ENCODE assay signal across 8 mouse cellular contexts in genomic region chr7:63757136-63757677, GRCm38 (mm10).
DNase-seq lines count a peak whose midpoint lies in the region; ATAC-seq and TF ChIP-seq lines count a peak whose summit lies in the region.

No protein-coding gene starts in this region.

- H3K4me2 ChIP-seq in liver, embryonic 12.5 days: 0 out of 2 replicates have a peak overlapping the region, but pooled peaks have one; percentile 54
- no peak overlapping the region for H3K4me2 ChIP-seq in liver, postnatal 0 days (ENCODE audit: low read depth, low read length)
- peak overlapping the region; percentile 64 for H3K4me2 ChIP-seq in hindbrain, embryonic 14.5 days (replicated peaks)
- peak overlapping the region; percentile 68 for H3K4me2 ChIP-seq in neural tube, embryonic 11.5 days (ENCODE audit: low read depth)

- WGBS in cerebellum, adult 2 months: 77% methylated on average over 25 of the region's 25 CpGs
- 9% methylated on average over 25 of the region's 25 CpGs for WGBS in liver, embryonic 12.5 days (ENCODE audit: insufficient replicate concordance)
- WGBS in liver, postnatal 0 days (ENCODE audit: insufficient replicate concordance): 6% methylated on average over 25 of the region's 25 CpGs
- WGBS in hindbrain, embryonic 14.5 days: 7% methylated on average over 25 of the region's 25 CpGs
- WGBS in neural tube, embryonic 11.5 days: 7% methylated on average over 25 of the region's 25 CpGs

- no peaks in the 10 kb centered on the region for H3K36me3 ChIP-seq in liver, embryonic 12.5 days
- no peaks in the 10 kb centered on the region for H3K36me3 ChIP-seq in liver, postnatal 0 days (replicated peaks; ENCODE audit: insufficient read depth, low read length)
- no peaks in the 10 kb centered on the region for H3K36me3 ChIP-seq in hindbrain, embryonic 14.5 days (replicated peaks; ENCODE audit: control insufficient read depth, insufficient read depth)
- H3K36me3 ChIP-seq in neural tube, embryonic 11.5 days (ENCODE audit: control insufficient read depth, insufficient read depth, low read length): no peaks in the 10 kb centered on the region

- H3K4me3 ChIP-seq in cerebellum, adult 2 months (replicated peaks; ENCODE audit: insufficient read depth, low read depth, low read length): no peak overlapping the region
- H3K4me3 ChIP-seq in liver, embryonic 12.5 days: peak overlapping the region; percentile 41; the same call in 1 of the 2 replicates
- no peak overlapping the region for H3K4me3 ChIP-seq in liver, postnatal 0 days (ENCODE audit: low read depth, low read length)
- peak overlapping the region; percentile 53 for H3K4me3 ChIP-seq in hindbrain, embryonic 14.5 days (replicated peaks; ENCODE audit: low read length)
- H3K4me3 ChIP-seq in neural tube, embryonic 11.5 days (ENCODE audit: low read depth, low read length): peak overlapping the region; percentile 44; the same call in 1 of the 2 replicates

- H3K27ac ChIP-seq in cerebellum, adult 2 months (ENCODE audit: insufficient read depth, low read length): no peak overlapping the region
- no peak overlapping the region for H3K27ac ChIP-seq in liver, embryonic 12.5 days
- no peak overlapping the region for H3K27ac ChIP-seq in liver, postnatal 0 days (ENCODE audit: low read depth)
- H3K27ac ChIP-seq in hindbrain, embryonic 14.5 days: no peak overlapping the region
- no peak overlapping the region for H3K27ac ChIP-seq in neural tube, embryonic 11.5 days (ENCODE audit: low read depth, low read length)

- peak; percentile 34 to 56 for DNase-seq in cerebellum, adult 2 months
- DNase-seq in cerebellum, adult 11 months: no peak
- DNase-seq in liver, postnatal 0 days: no peak
- DNase-seq in hindbrain, embryonic 14.5 days (ENCODE audit: low spot score): no peak
- no peak for DNase-seq in neural tube, embryonic 11.5 days (ENCODE audit: low spot score)
- no peak for DNase-seq in thymus, postnatal 14 days

- TF ChIP-seq CTCF in cerebellum, adult 2 months (IDR thresholded peaks at IDR 0.05; ENCODE audit: borderline replicate concordance, insufficient read depth, low read depth, low read length): no peak
- TF ChIP-seq CTCF in liver, postnatal 0 days (IDR thresholded peaks at IDR 0.05; ENCODE audit: low read depth): no peak

- no peaks in the 10 kb centered on the region for H3K9me3 ChIP-seq in liver, embryonic 12.5 days (replicated peaks)
- H3K9me3 ChIP-seq in liver, postnatal 0 days (ENCODE audit: low read length): no peaks in the 10 kb centered on the region
- no peaks in the 10 kb centered on the region for H3K9me3 ChIP-seq in hindbrain, embryonic 14.5 days (ENCODE audit: control insufficient read depth, low read length)
- no peaks in the 10 kb centered on the region for H3K9me3 ChIP-seq in neural tube, embryonic 11.5 days (ENCODE audit: control insufficient read depth, low read length)

- no peak overlapping the region for H3K9ac ChIP-seq in liver, embryonic 12.5 days
- H3K9ac ChIP-seq in liver, postnatal 0 days (replicated peaks): no peak overlapping the region
- peak overlapping the region; percentile 51; the same call in 1 of the 2 replicates for H3K9ac ChIP-seq in hindbrain, embryonic 14.5 days
- no peak overlapping the region for H3K9ac ChIP-seq in neural tube, embryonic 11.5 days (ENCODE audit: low read length)

- no peaks in the 10 kb centered on the region for H3K27me3 ChIP-seq in cerebellum, adult 2 months (ENCODE audit: control insufficient read depth, insufficient read depth, low read length)
- H3K27me3 ChIP-seq in liver, embryonic 12.5 days (replicated peaks): peaks cover 88% of the 10 kb centered on the region
- peaks cover 77% of the 10 kb centered on the region for H3K27me3 ChIP-seq in liver, postnatal 0 days (ENCODE audit: insufficient read depth, low read length)
- peaks cover 73% of the 10 kb centered on the region for H3K27me3 ChIP-seq in hindbrain, embryonic 14.5 days (ENCODE audit: control insufficient read depth, insufficient read depth, low read length)
- H3K27me3 ChIP-seq in neural tube, embryonic 11.5 days (ENCODE audit: control insufficient read depth, insufficient read depth, low read length): peaks cover 66% of the 10 kb centered on the region

- TF ChIP-seq EP300 in liver, postnatal 0 days (IDR thresholded peaks at IDR 0.05; ENCODE audit: low read depth): no peak

- TF ChIP-seq POLR2A in cerebellum, adult 2 months (IDR thresholded peaks at IDR 0.05; ENCODE audit: borderline replicate concordance, insufficient read depth, low read length): no peak

- no peak for ATAC-seq in liver, embryonic 12.5 days
- no peak for ATAC-seq in liver, postnatal 0 days
- ATAC-seq in hindbrain, embryonic 14.5 days (ENCODE audit: low FRiP score): no peak
- no peak for ATAC-seq in neural tube, embryonic 11.5 days (ENCODE audit: insufficient read depth, low FRiP score, low TSS enrichment)
- no peak for ATAC-seq in megakaryocyte progenitor cell, adult 5-6 weeks (replicated peaks; ENCODE audit: poor library complexity)

- peaks cover 35% of the 10 kb centered on the region for H3K4me1 ChIP-seq in cerebellum, adult 2 months (ENCODE audit: control insufficient read depth, insufficient read depth, low read length)
- no peaks in the 10 kb centered on the region for H3K4me1 ChIP-seq in liver, embryonic 12.5 days
- peaks cover 4% of the 10 kb centered on the region; the same call in 1 of the 2 replicates for H3K4me1 ChIP-seq in liver, postnatal 0 days (ENCODE audit: insufficient read depth)
- H3K4me1 ChIP-seq in hindbrain, embryonic 14.5 days (replicated peaks; ENCODE audit: control insufficient read depth, insufficient read depth, low read length): peaks cover 18% of the 10 kb centered on the region
- peaks cover 8% of the 10 kb centered on the region; the same call in 1 of the 2 replicates for H3K4me1 ChIP-seq in neural tube, embryonic 11.5 days (ENCODE audit: control insufficient read depth, insufficient read depth, low read length)

Comparison
In these comparisons a context has a peak if more than half of its experiments do, and no peak if none do; other contexts are left out.
1. DNase-seq: peak in cerebellum, adult 2 months (2 of 2); none in cerebellum, adult 11 months (single experiment), liver, postnatal 0 days (single experiment), hindbrain, embryonic 14.5 days (single experiment), neural tube, embryonic 11.5 days (single experiment) and thymus, postnatal 14 days (single experiment).
2. H3K4me3 ChIP-seq: peak in liver, embryonic 12.5 days (single experiment), hindbrain, embryonic 14.5 days (single experiment) and neural tube, embryonic 11.5 days (single experiment); none in cerebellum, adult 2 months (single experiment) and liver, postnatal 0 days (single experiment).